Mouse (Mus musculus) layer of hippocampus, postnatal 25 days (tissue): ENCODE measurements around the gene Tac4. TPM values are rescaled to one million over a fixed set of nuclear protein-coding genes. Genes with fewer than 3 reads are reported as not detected.

ENCODE experiments used
- DNase-seq, 2 experiments: peaks; one replicate each; pipeline ENCODE4 v3.0.0; 2022; ENCODE audit warnings: mixed read lengths in 2 of 2, low spot score in 1 of 2; ENCODE audit errors: extremely low spot score in 1 of 2
- total RNA-seq, 2 experiments: library from RNA; stranded (reverse); gene quantifications; 2 replicates each; pipeline ENCODE4 v1.2.3; 2021

Gene Tac4
- total RNA-seq, 2 experiments from 2014 or later, result not detected

GRCm38 (mm10) chr11:95259088-95259849 is 2.1 kb upstream of the Tac4 start:
- peak; percentile 92 to 96 for DNase-seq

- DNase-seq, result no peak
Measured at GRCm38 (mm10) chr11:95263816-95264454, 2.6 kb downstream of the Tac4 start.

GRCm38 (mm10) chr11:95264455-95265013 is 3.2 kb downstream of the Tac4 start:
- DNase-seq, result no peak

GRCm38 (mm10) chr11:95266540-95267245 is 5.4 kb downstream of the Tac4 start:
- no peak for DNase-seq

- DNase-seq, result no peak
Measured at GRCm38 (mm10) chr11:95273661-95274060, 12.3 kb downstream of the Tac4 start.

DNA sequence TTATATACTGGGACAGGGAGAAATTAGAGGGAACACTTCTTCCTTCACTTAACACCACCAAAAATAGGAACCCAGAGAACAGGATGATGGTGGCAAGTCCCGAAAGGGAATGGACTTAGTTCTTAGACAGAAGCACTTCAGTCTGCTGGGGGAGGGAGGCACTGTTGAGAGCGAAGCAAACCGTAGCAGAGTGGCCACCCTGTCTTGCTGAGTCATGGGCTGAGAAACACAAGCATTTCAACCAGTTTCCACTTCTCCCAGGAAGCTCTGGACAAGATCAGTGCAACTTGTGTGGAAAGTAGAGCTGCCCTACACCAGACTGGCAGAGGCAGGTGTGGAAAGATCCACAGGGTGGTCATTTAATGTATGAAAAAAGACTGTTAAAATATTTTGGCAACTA is 13.3 kb downstream of the Tac4 start:
- DNase-seq, result no peak

- no peak for DNase-seq
Measured at GRCm38 (mm10) chr11:95276056-95276455, 14.7 kb downstream of the Tac4 start.

DNA sequence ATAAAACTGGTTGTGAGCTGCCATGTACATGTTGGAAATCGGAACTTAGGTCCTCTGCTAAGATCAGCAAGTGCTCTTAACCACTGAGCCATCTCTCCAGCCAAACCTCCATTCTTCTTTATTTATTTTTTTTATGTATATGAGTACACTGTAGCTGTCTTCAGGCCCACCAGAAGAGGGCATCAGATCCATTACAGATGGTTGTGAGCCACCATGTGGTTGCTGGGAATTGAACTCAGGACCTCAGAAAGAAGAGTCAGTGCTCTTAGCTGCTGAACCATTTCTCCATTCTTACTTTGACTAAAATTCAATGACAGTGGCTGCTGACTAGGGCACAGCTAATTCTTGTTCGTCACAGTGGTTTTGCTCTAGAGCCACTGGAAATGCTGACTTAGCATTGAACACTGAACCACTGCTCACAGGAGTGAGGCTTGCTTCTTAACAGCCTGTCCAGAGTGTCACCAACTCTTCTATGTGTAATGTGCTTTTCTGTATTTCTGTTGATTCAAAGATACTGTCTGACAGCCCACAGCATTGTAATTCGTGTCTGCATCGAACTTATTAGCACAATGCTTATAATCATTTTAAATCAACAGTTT is 17.8 kb downstream of the Tac4 start:
- no peak for DNase-seq

- no peak for DNase-seq
Measured at GRCm38 (mm10) chr11:95282331-95282730, 21.0 kb downstream of the Tac4 start.

DNA sequence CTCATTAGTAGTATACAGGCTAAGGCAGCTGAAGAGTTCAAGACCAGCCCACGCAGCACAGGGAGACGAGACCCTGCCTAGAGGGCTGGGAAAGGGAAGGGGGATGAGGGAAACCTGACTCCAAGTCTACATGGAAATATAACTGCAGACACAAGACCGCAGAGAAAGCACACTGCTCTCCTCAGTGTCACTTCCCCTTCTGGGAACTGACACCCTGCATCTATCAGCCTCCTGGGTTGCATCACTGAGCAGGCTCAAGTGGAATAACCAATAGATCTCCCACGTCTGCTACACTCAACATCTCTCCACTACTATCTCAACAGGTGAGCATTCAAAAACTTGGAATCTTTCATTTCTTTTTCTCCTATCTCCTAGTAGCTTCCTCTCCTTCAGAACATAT is 30.7 kb downstream of the Tac4 start:
- DNase-seq, result no peak

DNA sequence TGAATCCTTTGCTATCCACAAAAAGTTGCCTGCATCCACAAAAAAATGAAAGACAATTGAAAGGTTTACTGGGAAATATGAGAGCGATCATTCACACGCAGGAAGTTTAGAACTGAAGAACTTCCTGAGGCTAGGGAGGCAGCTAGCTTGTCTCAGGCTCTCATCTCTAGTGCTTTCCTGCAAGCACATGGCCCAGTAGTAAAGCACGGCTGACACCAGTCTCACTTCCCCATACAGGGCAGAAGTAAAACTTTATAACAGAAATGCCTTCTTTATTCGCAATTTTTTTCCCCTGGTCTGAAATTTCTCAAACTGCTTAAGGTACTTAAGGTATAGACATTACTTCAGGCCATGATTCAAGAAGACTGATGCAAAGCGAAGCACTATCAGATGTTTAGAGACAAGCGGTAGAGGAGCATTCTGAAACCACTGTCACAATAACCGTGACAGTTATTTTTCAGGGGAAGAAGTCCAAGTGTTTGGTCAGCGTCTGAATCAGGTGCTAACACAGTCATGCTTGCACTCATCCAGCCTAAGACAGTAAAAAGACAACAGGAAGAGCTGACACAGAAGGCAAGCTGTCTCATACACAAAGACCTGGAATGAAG is 31.8 kb downstream of the Tac4 start:
- no peak for DNase-seq

DNA sequence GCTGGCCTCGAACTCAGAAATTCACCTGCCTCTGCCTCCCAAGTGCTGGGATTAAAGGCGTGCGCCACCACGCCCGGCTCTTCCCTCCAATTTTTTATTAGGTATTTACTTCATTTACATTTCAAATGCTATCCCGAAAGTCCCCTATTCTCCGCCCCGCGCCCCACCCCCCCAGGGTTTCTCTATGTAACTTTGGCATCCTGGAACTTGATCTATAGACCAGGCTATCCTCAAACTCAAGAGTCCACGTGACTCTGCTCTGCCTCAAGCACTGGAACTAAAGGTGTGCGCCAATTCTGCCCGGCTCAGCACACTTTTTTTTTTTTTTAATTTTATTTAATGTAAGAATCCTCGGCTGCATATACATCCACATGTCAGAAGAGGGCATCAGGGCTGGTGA is 34.4 kb downstream of the Tac4 start:
- no peak for DNase-seq

DNA sequence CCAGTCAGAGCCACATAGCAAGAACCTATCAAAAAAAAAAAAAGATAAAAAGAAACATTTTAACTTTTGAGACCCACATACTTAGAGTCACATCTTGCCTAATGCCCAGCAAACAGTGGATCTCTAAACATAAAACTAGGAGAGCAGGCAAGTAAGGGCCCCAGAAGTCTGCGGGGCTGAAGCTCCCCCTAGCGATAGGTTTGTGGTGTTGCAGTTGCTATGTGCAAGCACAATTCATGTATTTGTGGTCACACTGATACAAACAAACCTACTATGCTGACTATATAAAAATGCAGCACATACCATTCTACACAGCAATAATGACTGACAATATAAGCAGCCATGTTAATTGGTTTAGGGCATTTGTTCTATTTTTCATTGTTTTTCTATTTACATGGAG is 36.8 kb downstream of the Tac4 start:
- no peak for DNase-seq

DNA sequence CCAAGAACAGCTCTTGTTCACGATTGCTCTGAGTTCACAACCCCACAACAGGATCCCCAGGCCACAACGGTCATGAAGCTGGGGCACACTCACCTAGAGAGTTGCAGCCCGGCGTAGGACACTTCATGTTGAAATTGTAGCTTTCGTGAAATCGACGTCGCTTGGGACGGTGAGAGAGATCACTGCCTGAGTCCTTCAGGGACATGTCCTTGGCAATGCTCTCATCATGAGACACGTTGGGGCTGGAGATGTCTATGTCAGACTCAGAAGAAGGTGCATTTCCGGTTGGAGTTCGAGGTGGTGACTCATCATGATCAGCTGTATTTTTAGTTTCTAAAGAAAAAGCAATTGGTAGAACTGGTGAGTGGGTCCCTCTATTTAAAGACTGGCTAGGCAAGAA is 38.6 kb downstream of the Tac4 start:
- DNase-seq, result no peak

- DNase-seq, result no peak
Measured at GRCm38 (mm10) chr11:95301772-95302171, 40.4 kb downstream of the Tac4 start.

- DNase-seq, result no peak
Measured at GRCm38 (mm10) chr11:95305600-95305999, 44.3 kb downstream of the Tac4 start.

- no peak for DNase-seq
Measured at GRCm38 (mm10) chr11:95307526-95307925, 46.2 kb downstream of the Tac4 start.

GRCm38 (mm10) chr11:95309510-95310006 is 48.2 kb downstream of the Tac4 start:
- DNase-seq, result peak; percentile 93

DNA sequence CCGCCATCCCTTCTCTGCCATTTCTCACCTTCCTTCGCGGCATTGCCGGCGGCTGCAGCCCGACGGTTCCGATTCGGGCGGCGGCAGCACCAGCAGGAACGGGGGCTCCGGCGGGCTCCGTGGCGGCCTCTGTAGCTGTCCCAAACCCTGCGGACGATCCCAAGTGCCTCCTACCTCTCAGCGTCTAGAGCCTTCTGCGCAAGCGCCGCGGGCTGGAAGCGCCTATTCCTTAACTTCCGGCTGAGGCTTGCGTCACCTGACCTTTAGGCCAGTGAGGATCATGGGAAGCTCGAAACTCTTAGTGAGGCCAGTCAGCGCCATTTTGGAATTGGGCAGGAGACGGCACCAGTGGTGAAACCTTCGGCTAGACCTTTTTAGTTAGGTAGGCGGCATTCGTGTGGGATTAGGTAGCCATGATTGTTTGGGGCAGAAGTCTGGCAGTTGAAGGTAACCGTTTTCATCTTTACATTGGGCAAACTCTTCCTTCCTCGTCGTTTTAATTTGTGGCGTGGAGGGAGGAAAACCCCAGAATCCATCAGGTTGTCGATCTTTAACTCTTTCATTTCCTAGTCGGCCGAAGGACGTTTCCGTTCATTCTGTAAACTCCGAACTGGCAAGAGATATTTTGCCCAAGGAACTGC is 48.8 kb downstream of the Tac4 start, which contains the start of gene Kat7:
Gene Kat7, minus strand, starts transcription at position 240 of the 641 bp plus-strand sequence.
- peak; percentile 87 to 88 for DNase-seq
